Mouse (Mus musculus): ENCODE results near the gene Slbp.
A peak's percentile ranks its signal among the peaks of the same experiment; 100 is the strongest.

The Slbp gene

GRCm38 (mm10) chr5:33681611-33682388, 29.4 kb upstream of the Slbp start:
- ATAC-seq (ENCODE audit: insufficient number of reproducible peaks, low FRiP score, low TSS enrichment) = no peak

- ATAC-seq (ENCODE audit: insufficient number of reproducible peaks, low FRiP score, low TSS enrichment) = no peak
Observed at GRCm38 (mm10) chr5:33681044-33681443, 28.7 kb upstream of the Slbp start.

GRCm38 (mm10) chr5:33678244-33678643, 25.9 kb upstream of the Slbp start:
- no peak for ATAC-seq (ENCODE audit: insufficient number of reproducible peaks, low FRiP score, low TSS enrichment)

- ATAC-seq (ENCODE audit: insufficient number of reproducible peaks, low FRiP score, low TSS enrichment) = no peak
Observed at GRCm38 (mm10) chr5:33675964-33676363, 23.6 kb upstream of the Slbp start.

GRCm38 (mm10) chr5:33674439-33674838, 22.1 kb upstream of the Slbp start:
- no peak for ATAC-seq (ENCODE audit: insufficient number of reproducible peaks, low FRiP score, low TSS enrichment)

GRCm38 (mm10) chr5:33671659-33672058, 19.3 kb upstream of the Slbp start:
- no peak for ATAC-seq (ENCODE audit: insufficient number of reproducible peaks, low FRiP score, low TSS enrichment)

- ATAC-seq (ENCODE audit: insufficient number of reproducible peaks, low FRiP score, low TSS enrichment) = no peak
Observed at GRCm38 (mm10) chr5:33668223-33668622, 15.8 kb upstream of the Slbp start.

- no peak for ATAC-seq (ENCODE audit: insufficient number of reproducible peaks, low FRiP score, low TSS enrichment)
Observed at GRCm38 (mm10) chr5:33658664-33659050, 6.3 kb upstream of the Slbp start.

GRCm38 (mm10) chr5:33657787-33658663, 5.7 kb upstream of the Slbp start, which contains the start of the genes Tacc3 and Tmem129:
TSS of gene Tacc3 (plus strand) at chr5:33658128.
TSS of gene Tmem129 (minus strand) at chr5:33658416.
- ATAC-seq (ENCODE audit: insufficient number of reproducible peaks, low FRiP score, low TSS enrichment) = peak; percentile 93

GRCm38 (mm10) chr5:33657251-33657786, 4.9 kb upstream of the Slbp start:
- peak; percentile 42 for ATAC-seq (ENCODE audit: insufficient number of reproducible peaks, low FRiP score, low TSS enrichment)

- no peak for ATAC-seq (ENCODE audit: insufficient number of reproducible peaks, low FRiP score, low TSS enrichment)
Observed at GRCm38 (mm10) chr5:33656739-33657138, 4.4 kb upstream of the Slbp start.

- ATAC-seq (ENCODE audit: insufficient number of reproducible peaks, low FRiP score, low TSS enrichment) = no peak
Observed at GRCm38 (mm10) chr5:33655251-33655840, 3.0 kb upstream of the Slbp start.

GRCm38 (mm10) chr5:33654424-33654823, 2.0 kb upstream of the Slbp start:
- no peak for ATAC-seq (ENCODE audit: insufficient number of reproducible peaks, low FRiP score, low TSS enrichment)

- no peak; the same call in 1 of the 2 replicates for ATAC-seq (ENCODE audit: insufficient number of reproducible peaks, low FRiP score, low TSS enrichment)
Observed at GRCm38 (mm10) chr5:33652783-33653173, 404 bp upstream of the Slbp start.

GRCm38 (mm10) chr5:33651541-33651920, 843 bp downstream of the Slbp start:
- ATAC-seq (ENCODE audit: insufficient number of reproducible peaks, low FRiP score, low TSS enrichment) = 0 out of 2 replicates have a peak, but pooled peaks have one; percentile 0

GRCm38 (mm10) chr5:33651017-33651416, 1.4 kb downstream of the Slbp start:
- no peak for ATAC-seq (ENCODE audit: insufficient number of reproducible peaks, low FRiP score, low TSS enrichment)

GRCm38 (mm10) chr5:33640652-33641051, 11.7 kb downstream of the Slbp start:
- ATAC-seq (ENCODE audit: insufficient number of reproducible peaks, low FRiP score, low TSS enrichment) = no peak

GRCm38 (mm10) chr5:33638826-33639225, 13.5 kb downstream of the Slbp start:
- no peak for ATAC-seq (ENCODE audit: insufficient number of reproducible peaks, low FRiP score, low TSS enrichment)

- ATAC-seq (ENCODE audit: insufficient number of reproducible peaks, low FRiP score, low TSS enrichment) = no peak
Observed at GRCm38 (mm10) chr5:33637606-33638350, 14.6 kb downstream of the Slbp start.

GRCm38 (mm10) chr5:33635361-33635760, 17.0 kb downstream of the Slbp start:
- no peak for ATAC-seq (ENCODE audit: insufficient number of reproducible peaks, low FRiP score, low TSS enrichment)
